Mouse (Mus musculus): ENCODE data around the gene Wdfy2. TPM values are rescaled to one million over a fixed set of nuclear protein-coding genes. Genes with fewer than 3 reads are reported as not detected.

Wdfy2 gene
- polyA plus RNA-seq, 1 experiment from 2014 or later: 8.5 TPM

- no peak for ATAC-seq (replicated peaks)
- Histone ChIP-seq H3K4me1 (0 out of 2 replicates have a peak, but pooled peaks cover 5% of the 10 kb centered on the region), H3K4me2 (replicated peaks) (no peak overlapping the region), H3K4me3 (no peak overlapping the region), H3K36me3 (0 out of 2 replicates have a peak, but pooled peaks cover 3% of the 10 kb centered on the region), H3K27ac (replicated peaks) (no peak overlapping the region), H3K9me3 (no peaks in the 10 kb centered on the region), H3K9ac (replicated peaks) (no peak overlapping the region), H3K27me3 (no peaks in the 10 kb centered on the region)
- 87% methylated on average over 4 of the region's 4 CpGs for WGBS
Observed at GRCm38 (mm10) chr14:62963632-62964031, 126.2 kb downstream of the Wdfy2 start.

GRCm38 (mm10) chr14:62965342-62965741 is 127.9 kb downstream of the Wdfy2 start:
- H3K4me1 ChIP-seq: 0 out of 2 replicates have a peak, but pooled peaks cover 5% of the 10 kb centered on the region
- H3K27ac ChIP-seq (replicated peaks): no peak overlapping the region
- 81% methylated on average over 5 of the region's 5 CpGs for WGBS
- H3K4me2 ChIP-seq (replicated peaks): no peak overlapping the region
- H3K36me3 ChIP-seq: no peaks in the 10 kb centered on the region
- H3K9ac ChIP-seq (replicated peaks): no peak overlapping the region
- H3K27me3 ChIP-seq: no peaks in the 10 kb centered on the region
- H3K9me3 ChIP-seq: no peaks in the 10 kb centered on the region
- ATAC-seq (replicated peaks): no peak
- no peak overlapping the region for H3K4me3 ChIP-seq

DNA sequence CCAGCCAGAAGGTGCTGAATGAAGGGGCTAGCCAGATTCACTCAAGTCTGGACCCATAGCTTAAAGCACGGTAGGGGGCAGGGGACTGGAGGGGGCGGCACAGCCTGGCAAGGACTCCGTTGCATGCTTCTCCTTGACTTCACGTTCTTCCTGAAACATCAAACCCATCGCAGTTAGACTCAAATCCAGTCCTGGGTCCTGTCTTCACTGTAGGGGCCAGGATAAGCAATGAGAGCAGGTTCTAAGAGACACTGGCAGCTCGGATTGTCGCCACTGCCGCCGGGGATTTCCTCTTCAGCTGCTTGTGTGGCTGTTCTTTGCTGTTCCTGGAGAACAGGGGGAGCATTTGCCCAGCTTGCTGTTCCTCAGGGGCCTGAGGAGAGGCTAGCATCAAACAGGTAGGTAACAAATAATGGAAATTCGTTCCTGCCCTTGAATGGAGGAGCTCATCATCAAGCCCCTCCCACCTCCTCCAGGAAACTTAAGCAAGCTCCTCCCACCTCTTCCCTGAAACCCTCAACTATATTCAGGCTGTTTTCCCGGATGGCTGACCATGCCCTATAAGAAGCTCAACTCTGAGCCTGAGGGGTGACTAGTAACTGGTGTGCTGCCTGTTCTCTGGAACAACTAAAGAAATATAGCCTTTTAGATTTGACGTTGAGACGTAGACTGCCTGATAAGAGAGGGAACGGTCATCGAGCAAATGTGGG is 128.5 kb downstream of the Wdfy2 start:
- WGBS: 24% methylated on average over 15 of the region's 15 CpGs
- peak overlapping the region; percentile 34 for H3K4me2 ChIP-seq (replicated peaks)
- H3K4me3 ChIP-seq: peak overlapping the region; percentile 16
- H3K9me3 ChIP-seq: no peaks in the 10 kb centered on the region
- H3K9ac ChIP-seq (replicated peaks): no peak overlapping the region
- H3K27me3 ChIP-seq: no peaks in the 10 kb centered on the region
- H3K4me1 ChIP-seq: 0 out of 2 replicates have a peak, but pooled peaks cover 5% of the 10 kb centered on the region
- ATAC-seq (replicated peaks): no peak
- no peak overlapping the region for H3K27ac ChIP-seq (replicated peaks)
- no peaks in the 10 kb centered on the region for H3K36me3 ChIP-seq

DNA sequence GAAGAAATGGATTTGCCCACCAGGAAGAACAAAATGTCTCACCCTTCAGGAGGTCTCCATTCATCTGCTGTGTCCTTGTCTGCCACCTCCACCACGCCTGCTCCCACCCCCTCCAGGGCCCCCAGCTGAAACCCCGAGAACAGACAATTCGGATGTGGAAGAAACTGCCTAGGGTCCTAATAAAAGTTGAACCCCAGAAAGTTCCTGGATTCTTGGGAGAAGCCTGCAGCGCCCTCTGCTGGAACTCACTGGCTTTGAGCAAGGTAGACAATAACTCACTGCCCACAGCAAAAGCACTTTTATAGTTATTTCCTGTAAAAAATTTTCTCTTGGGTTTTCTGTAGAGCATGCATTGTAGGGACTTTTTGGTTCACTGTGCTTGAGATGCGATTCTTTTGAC is 137.6 kb downstream of the Wdfy2 start:
- ATAC-seq (replicated peaks): no peak
- H3K4me2 ChIP-seq (replicated peaks): no peak overlapping the region
- H3K27ac ChIP-seq (replicated peaks): no peak overlapping the region
- no peak overlapping the region for H3K9ac ChIP-seq (replicated peaks)
- H3K4me3 ChIP-seq: no peak overlapping the region
- H3K9me3 ChIP-seq: no peaks in the 10 kb centered on the region
- no peaks in the 10 kb centered on the region for H3K27me3 ChIP-seq
- no peaks in the 10 kb centered on the region for H3K4me1 ChIP-seq
- H3K36me3 ChIP-seq: no peaks in the 10 kb centered on the region
- WGBS: 12% methylated on average over 5 of the region's 5 CpGs

DNA sequence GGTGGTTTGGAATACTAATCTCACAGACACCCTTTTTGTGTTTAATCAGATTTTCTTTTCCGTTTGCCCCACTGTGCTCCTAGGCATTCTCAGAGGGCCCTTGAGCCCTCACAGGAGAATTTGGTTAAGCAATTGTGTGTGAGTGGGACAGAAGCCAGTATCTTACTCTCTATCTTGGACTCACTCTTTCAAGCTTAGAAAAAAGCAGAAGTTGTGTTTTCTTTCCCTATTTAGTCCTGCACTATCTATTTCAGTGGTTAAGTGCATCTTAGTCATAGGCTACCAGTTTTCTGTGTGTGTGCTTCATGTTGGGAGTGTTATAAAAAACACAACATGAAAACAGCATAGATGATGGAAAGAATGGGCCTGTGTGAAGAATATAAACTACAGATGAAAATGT is 142.3 kb downstream of the Wdfy2 start:
- H3K4me2 ChIP-seq (replicated peaks): no peak overlapping the region
- no peaks in the 10 kb centered on the region for H3K4me1 ChIP-seq
- 75% methylated on average over 1 of the region's 1 CpGs for WGBS
- no peak overlapping the region for H3K27ac ChIP-seq (replicated peaks)
- no peak overlapping the region for H3K9ac ChIP-seq (replicated peaks)
- no peaks in the 10 kb centered on the region for H3K9me3 ChIP-seq
- no peaks in the 10 kb centered on the region for H3K36me3 ChIP-seq
- no peaks in the 10 kb centered on the region for H3K27me3 ChIP-seq
- no peak for ATAC-seq (replicated peaks)
- H3K4me3 ChIP-seq: no peak overlapping the region

- Histone ChIP-seq H3K27ac (replicated peaks) (no peak within 1 kb of the TSS), H3K27me3 (no peaks in the 10 kb centered on the region), H3K4me3 (no peak within 1 kb of the TSS), H3K36me3 (no peaks in the 10 kb centered on the region), H3K4me1 (no peaks in the 10 kb centered on the region), H3K4me2 (replicated peaks) (no peak within 1 kb of the TSS), H3K9ac (replicated peaks) (no peak within 1 kb of the TSS), H3K9me3 (no peaks in the 10 kb centered on the region)
- 78% methylated on average over 1 of the region's 1 CpGs for WGBS
- ATAC-seq (replicated peaks): no peak
Observed at GRCm38 (mm10) chr14:62984410-62984809, 146.9 kb downstream of the Wdfy2 start, which contains the start of gene Defb48. Gene Defb48, minus strand, starts transcription at chr14:62984510.

DNA sequence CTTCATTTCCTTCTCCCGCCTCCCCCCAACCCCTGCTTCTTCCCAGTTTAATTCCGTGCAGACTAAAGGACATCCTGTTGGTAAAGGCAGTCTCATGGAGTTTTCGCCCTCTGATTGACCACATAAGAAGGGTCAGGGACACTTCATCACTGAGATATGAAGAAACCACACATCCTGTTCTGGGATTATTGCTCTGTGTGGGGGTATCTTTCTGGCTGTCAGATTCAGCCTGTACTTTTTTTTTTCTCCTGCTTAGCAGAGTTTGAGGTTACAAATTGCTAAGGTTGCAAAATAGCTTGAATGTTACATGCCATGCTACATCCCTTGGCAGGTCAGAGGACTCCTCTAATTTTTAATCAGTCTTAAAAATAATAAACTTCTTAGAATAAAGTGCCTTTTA is 153.8 kb downstream of the Wdfy2 start:
- Histone ChIP-seq H3K9me3 (no peaks in the 10 kb centered on the region), H3K27me3 (no peaks in the 10 kb centered on the region), H3K4me2 (replicated peaks) (no peak overlapping the region), H3K4me1 (no peaks in the 10 kb centered on the region), H3K9ac (replicated peaks) (no peak overlapping the region), H3K36me3 (no peaks in the 10 kb centered on the region), H3K4me3 (no peak overlapping the region), H3K27ac (replicated peaks) (no peak overlapping the region)
- WGBS: 82% methylated on average over 3 of the region's 3 CpGs
- ATAC-seq (replicated peaks): no peak

- Histone ChIP-seq H3K4me3 (no peak overlapping the region), H3K9ac (replicated peaks) (no peak overlapping the region), H3K27me3 (no peaks in the 10 kb centered on the region), H3K4me1 (no peaks in the 10 kb centered on the region), H3K27ac (replicated peaks) (no peak overlapping the region), H3K4me2 (replicated peaks) (no peak overlapping the region), H3K9me3 (no peaks in the 10 kb centered on the region), H3K36me3 (no peaks in the 10 kb centered on the region)
- ATAC-seq (replicated peaks): no peak
- WGBS: 51% methylated on average over 7 of the region's 7 CpGs
Observed at GRCm38 (mm10) chr14:62991849-62992510, 154.5 kb downstream of the Wdfy2 start.

DNA sequence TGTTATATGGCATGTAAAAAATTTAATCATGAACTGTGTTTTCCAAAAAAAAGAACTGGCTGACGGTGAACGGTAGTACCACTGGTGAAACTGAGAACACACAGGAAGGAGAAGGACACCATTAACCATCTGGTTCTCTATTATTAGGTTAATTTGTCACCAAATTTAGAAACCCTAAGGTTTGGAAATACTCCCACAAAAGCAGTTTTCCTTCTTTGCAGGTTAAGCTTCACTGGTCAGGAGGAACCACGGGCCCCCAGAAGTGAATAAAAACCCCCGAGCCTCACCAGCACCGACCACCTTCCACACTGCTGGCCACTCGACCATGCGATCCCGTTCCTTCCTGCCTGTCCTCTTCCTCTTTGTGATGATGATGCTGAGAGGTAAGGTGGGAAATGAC is 160.3 kb downstream of the Wdfy2 start, which contains the start of gene Defb47:
Gene Defb47, plus strand, starts transcription at position 301 of the 400 bp plus-strand sequence.
- Histone ChIP-seq H3K36me3 (no peaks in the 10 kb centered on the region), H3K27ac (replicated peaks) (no peak within 1 kb of the TSS), H3K27me3 (no peaks in the 10 kb centered on the region), H3K9ac (replicated peaks) (no peak within 1 kb of the TSS), H3K4me1 (no peaks in the 10 kb centered on the region), H3K4me3 (no peak within 1 kb of the TSS), H3K4me2 (replicated peaks) (no peak within 1 kb of the TSS), H3K9me3 (no peaks in the 10 kb centered on the region)
- WGBS: 82% methylated on average over 8 of the region's 8 CpGs
- ATAC-seq (replicated peaks): no peak

GRCm38 (mm10) chr14:62998977-62999376 is 161.5 kb downstream of the Wdfy2 start:
- no peak overlapping the region for H3K4me3 ChIP-seq
- H3K4me2 ChIP-seq (replicated peaks): no peak overlapping the region
- no peaks in the 10 kb centered on the region for H3K27me3 ChIP-seq
- H3K9me3 ChIP-seq: no peaks in the 10 kb centered on the region
- no peak overlapping the region for H3K27ac ChIP-seq (replicated peaks)
- H3K4me1 ChIP-seq: no peaks in the 10 kb centered on the region
- H3K36me3 ChIP-seq: no peaks in the 10 kb centered on the region
- no peak overlapping the region for H3K9ac ChIP-seq (replicated peaks)
- ATAC-seq (replicated peaks): no peak
- WGBS: 90% methylated on average over 4 of the region's 4 CpGs

- H3K36me3 ChIP-seq: no peaks in the 10 kb centered on the region
- H3K4me1 ChIP-seq: no peaks in the 10 kb centered on the region
- no peaks in the 10 kb centered on the region for H3K9me3 ChIP-seq
- no peaks in the 10 kb centered on the region for H3K27me3 ChIP-seq
- WGBS: 67% methylated on average over 2 of the region's 2 CpGs
- no peak overlapping the region for H3K4me2 ChIP-seq (replicated peaks)
- H3K27ac ChIP-seq (replicated peaks): no peak overlapping the region
- no peak overlapping the region for H3K9ac ChIP-seq (replicated peaks)
- H3K4me3 ChIP-seq: no peak overlapping the region
- ATAC-seq (replicated peaks): no peak
Observed at GRCm38 (mm10) chr14:63002588-63002987, 165.1 kb downstream of the Wdfy2 start.

Data from forebrain, embryonic 15.5 days (tissue).